Mouse (Mus musculus) kidney, postnatal 10 days (tissue): ENCODE data around the gene Ndufc2.
"Not testable (repeated sequence)": the region's sequence is repeated elsewhere in the genome, so short reads cannot be mapped to it uniquely, and the experiment has no call there.

ENCODE experiments used
- DNase-seq: peaks from one replicate; pipeline ENCODE4 v3.0.0; 2021; ENCODE audit warnings: mixed read lengths

Gene Ndufc2

DNA sequence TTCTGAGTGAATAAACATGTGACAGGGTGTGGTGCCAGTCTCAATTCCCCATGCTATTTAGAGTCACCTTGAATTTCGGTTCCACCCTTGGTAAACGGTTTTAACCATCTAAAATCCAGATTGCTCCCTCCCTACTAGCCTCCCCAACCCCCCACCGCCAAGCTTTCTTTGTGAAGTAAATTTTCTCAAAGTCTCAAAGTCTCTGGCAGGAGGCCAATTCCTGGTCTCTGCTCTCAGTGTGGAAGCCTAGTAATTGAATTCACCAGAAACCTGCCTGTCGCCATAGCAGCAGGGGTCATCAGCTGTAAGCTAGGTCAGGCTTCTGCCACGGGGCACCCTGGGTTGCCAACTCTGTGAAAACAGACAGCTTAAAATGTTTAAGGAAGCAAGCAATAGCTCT lies 29.9 kb downstream of the Ndufc2 start:
- peak; percentile 73 for DNase-seq

DNA sequence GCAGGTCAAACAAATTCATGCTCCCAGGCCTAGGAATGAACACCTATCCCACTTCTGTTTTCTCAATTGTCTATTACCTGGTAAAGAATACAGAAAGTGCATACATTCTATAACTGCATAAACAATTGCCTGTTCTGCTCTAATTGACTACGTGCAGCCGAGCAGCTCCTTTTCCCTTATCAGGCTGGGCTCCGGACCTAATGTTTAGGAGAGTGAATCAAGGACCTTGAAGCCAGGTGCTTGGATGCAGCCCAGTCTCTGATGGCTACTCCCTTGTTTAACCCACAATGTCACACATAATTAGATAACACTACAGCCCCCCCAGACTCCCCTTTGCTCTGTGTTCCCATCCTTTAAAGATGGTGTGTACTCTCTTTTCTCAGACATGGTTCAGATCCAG lies 33.7 kb downstream of the Ndufc2 start:
- not testable (repeated sequence) for DNase-seq

DNA sequence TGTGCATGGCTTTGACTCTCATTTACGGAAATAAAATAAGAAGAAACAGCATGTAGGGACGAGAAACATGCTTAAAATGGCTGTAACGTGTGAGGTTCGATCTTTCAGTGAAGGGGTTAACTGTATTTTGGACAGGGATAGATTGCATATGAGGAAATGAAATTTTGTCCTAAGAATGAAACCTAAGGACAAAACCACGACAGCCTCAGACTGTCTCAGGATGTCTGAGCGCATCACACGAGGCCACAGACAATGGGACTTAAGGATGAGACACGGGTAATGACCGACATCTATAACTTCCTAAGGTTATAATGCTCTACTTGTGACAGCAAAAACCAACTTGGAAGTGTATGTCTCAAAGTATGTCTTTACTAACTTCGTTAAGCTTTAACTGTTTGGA lies 34.7 kb downstream of the Ndufc2 start:
- DNase-seq: no peak

DNA sequence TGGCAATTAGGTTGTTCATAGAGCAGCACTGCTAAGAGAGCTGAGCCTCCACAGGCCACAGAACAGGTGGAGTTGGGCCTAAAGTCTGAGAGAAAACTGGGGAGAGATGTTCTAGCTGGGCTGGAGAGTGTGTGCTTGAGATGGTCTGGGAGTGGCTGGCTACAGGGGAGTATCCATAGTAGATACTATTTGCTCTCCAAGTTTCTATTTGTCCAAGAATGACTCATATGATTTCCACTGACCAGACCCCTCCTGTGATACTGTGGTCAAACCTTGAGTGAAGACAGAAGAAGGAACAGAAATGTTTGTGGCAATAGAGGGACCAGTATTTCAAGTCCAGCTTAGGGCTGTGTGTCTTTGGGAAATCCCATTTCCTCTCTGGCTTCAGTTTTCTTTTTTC lies 39.2 kb downstream of the Ndufc2 start:
- DNase-seq: no peak

DNA sequence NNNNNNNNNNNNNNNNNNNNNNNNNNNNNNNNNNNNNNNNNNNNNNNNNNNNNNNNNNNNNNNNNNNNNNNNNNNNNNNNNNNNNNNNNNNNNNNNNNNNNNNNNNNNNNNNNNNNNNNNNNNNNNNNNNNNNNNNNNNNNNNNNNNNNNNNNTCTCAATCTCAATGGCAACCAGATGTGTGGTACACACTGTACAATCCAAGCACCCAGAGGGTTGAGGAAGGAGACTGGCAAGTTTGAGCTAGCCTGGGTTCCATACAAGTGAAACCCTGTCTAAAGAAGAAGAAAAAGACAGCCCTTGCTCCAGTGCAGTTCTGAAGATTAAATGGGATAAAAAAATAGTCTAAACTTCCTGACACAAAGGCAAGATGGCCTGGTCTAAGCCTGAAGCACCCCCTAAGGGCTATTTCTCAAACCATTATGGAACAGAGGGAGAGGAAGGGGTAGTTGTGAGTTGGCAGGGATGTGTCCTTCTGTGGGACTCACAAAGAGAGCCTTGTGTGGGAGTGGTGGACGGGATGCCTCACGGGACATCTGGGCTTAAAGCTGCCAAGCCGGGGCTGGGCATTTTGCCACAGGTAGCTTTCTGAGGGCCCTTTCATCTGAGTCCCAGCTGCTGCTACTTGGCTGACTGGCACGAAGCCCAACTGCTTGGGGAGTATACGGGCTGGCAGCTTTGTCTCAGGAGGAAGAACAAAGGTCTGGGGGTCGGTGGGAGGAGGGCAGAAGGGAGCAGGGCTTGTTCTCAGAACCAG lies 46.5 kb downstream of the Ndufc2 start:
- DNase-seq: peak; percentile 91

DNA sequence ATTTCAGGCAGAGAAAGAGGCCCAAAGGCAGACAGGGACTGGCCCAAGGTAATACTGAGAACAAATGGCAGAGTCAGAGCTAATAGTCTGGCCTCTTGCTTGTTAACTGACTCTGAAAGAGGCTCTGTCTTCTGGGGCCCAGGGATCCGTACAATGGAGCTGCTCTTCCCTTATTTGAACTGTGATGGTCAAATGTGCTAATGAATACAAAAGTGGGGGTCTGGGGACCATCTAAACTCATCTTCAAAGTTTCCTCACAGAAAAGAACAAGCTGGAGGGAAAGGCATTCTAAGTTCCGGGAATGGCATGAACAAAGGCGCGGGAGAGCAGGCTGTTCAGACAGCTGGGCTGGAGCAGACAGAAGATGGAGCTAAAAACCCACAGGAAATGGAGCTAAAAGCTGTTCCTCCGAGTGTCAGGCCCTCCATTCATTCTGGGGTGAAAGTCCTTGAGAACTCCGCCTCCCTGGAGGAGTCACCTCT lies 47.3 kb downstream of the Ndufc2 start:
- peak; percentile 32 for DNase-seq

DNA sequence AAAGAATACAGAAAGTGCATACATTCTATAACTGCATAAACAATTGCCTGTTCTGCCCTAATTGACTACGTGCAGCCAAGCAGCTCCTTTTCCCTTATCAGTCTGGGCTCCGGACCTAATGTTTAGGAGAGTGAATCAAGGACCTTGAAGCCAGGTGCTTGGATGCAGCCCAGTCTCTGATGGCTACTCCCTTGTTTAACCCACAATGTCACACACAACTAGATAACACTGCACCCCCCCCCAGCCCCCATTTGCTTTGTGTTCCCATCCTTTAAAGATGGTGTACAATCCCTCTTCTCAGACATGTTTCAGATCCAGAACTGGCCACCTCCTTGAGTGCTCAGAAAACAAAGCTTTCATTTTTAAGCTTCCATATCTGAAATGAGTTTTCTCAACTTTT lies 51.2 kb downstream of the Ndufc2 start, which contains the start of gene Kctd14:
TSS of gene Kctd14 (plus strand) at position 301 of the 400 bp plus-strand sequence.
- not testable (repeated sequence) for DNase-seq

DNA sequence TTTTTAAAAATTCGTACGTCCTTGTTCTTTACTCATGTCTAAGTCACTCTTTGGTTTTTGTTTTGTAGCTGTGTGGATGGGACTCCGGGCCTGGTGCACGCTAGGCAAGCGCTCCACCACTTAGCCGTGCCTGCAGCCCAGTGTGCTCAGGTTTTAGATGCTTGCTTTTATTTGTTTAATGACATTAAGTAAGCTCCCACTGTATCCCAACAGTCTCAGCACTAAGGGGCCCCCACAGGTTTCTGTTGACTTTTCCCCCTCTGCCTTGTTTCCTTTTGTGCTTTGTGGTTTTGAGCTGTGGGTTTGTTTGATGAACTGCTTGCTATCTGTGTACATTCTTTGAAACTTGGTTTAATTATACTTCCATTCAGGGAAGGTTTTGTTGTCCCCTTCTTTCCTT lies 52.4 kb downstream of the Ndufc2 start:
- DNase-seq: no peak

DNA sequence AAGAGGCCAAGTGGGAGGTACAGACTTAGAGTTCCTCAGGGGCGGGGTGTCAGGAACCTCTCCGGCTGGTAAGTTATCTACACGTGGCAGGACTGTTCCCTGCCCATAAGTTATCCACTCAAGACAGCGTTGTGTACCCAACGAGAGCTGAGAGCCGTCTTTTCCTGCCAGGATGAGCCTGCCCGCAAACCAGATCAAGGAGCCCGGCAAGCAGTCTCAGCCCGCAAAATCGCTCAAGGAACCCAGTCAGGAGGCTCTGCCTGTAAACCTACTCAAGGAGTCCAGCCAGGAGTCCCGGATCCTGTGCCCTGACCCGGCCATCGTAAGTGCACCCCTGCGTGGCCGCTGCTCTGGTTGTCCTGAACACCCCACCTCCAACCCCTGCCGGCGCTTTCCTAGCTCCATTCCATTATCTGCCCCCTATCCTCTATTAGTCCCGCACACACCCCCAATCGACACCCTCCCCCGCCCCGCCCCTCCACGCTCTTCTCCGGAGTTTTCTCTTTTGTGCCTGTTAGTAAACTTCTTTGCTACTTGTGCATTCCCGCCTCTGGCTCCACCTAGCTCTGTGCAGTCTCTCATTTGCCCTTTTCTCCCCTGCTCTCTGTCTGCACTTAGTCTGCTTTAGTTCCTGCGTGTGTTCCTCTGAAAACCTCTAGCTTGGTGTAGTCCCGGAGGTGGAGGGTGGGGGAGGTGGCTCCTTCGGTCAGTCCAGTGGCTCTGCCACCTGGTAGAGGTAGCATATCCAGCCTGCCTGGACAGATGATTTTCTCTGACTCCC lies 53.5 kb downstream of the Ndufc2 start:
- DNase-seq: peak; percentile 37

DNA sequence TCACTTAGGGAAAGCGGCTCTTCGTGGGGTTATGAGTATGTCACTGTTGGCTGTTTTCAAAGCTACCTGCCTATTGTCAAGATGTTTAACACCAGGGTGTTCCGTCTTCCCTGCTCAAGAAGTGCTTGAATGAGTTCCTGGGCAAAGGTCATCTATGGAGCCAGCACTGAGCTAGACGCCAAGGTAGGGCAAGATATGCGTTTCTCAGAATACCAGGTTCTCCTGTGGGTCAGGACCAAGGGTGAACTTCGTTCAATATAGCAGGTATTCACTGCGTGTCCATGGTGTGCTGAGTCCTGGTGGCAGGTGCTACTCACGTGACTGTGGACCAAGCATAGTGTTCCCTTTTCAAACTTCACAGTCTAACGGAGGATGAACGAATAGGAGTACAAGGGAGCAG lies 55.0 kb downstream of the Ndufc2 start:
- DNase-seq: no peak

DNA sequence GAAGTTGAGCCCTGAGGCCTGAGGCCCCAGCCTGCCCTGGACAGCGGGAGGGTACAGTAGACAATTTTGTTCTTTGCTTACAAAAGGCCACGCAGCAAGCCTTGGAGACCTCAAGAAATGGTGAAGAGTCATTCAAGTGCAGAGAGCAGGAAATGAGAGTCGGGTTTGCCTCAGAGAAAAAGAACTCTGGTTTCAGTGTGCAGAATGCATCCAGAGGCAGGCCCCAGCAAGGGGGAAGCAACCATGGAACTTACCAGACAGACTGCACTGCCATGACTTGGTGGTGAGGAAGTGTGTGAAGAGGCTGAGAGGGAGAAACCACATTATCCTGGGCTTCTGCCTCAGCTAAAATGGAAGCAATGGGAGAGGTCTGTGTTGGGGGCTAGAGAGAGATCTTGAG lies 55.8 kb downstream of the Ndufc2 start:
- DNase-seq: no peak
